Mouse (Mus musculus): ENCODE data around the gene Rpap2.

GRCm38 (mm10) chr5:107687592-107688498, 90.7 kb downstream of the Rpap2 start:
- TF ChIP-seq CTCF (IDR thresholded peaks at IDR 0.05; ENCODE audit: low read depth, low read length) (no peak), POLR2A (IDR thresholded peaks at IDR 0.05; ENCODE audit: insufficient read depth, low read length) (no peak)

Measured in ES-Bruce4 (cell line).